8 mouse cellular contexts compared by ENCODE assay signal in genomic region chr7:67644833-67645680, GRCm38 (mm10). TPM values are rescaled to one million over a fixed set of nuclear protein-coding genes. Genes with fewer than 3 reads are reported as not detected.
DNase-seq lines count a peak whose midpoint lies in the region; ATAC-seq lines count a peak whose summit lies in the region.

Gene Lrrc28, minus strand, starts transcription at chr7:67645268.

- peak within 1 kb of the TSS; percentile 59 for H3K4me2 ChIP-seq in intestine, embryonic 14.5 days (ENCODE audit: low read length)

- no peaks in the 10 kb centered on the region; the same call in 1 of the 2 replicates for H3K36me3 ChIP-seq in intestine, embryonic 14.5 days (ENCODE audit: control insufficient read depth, insufficient read depth, low read length)

- H3K27ac ChIP-seq in intestine, embryonic 14.5 days (ENCODE audit: low read depth) = peak within 1 kb of the TSS; percentile 76

- H3K9me3 ChIP-seq in intestine, embryonic 14.5 days (ENCODE audit: control insufficient read depth, low read length) = no peaks in the 10 kb centered on the region

- H3K4me1 ChIP-seq in intestine, embryonic 14.5 days (replicated peaks; ENCODE audit: control insufficient read depth, insufficient read depth, low read length) = peaks cover 20% of the 10 kb centered on the region

- DNase-seq in adrenal gland, adult 18-20 months (ENCODE audit: low spot score in 2 of 2) = peak; percentile 96 to 98
- DNase-seq in embryo, embryonic 11 days = peak; percentile 99
- DNase-seq in gastrocnemius, postnatal 25 days = peak; percentile 99
- DNase-seq in intestine, embryonic 14.5 days (ENCODE audit: low spot score) = peak; percentile 99
- DNase-seq in left cerebral cortex, postnatal 14 days (ENCODE audit: low spot score in 2 of 2) = peak; percentile 99
- DNase-seq in mesoderm, embryonic 11.5 days (ENCODE audit: low read depth, low spot score) = peak; percentile 100
- peak; percentile 99 for DNase-seq in right cerebral cortex, postnatal 36 days (ENCODE audit: low spot score in 2 of 2)
- peak; percentile 100 for DNase-seq in yolk sac, embryonic 10.5 days (ENCODE audit: low spot score)

- intact Hi-C loops in left cerebral cortex, postnatal 14 days (cut with DNase I) = no loop called here

- no peaks in the 10 kb centered on the region for H3K27me3 ChIP-seq in intestine, embryonic 14.5 days (replicated peaks; ENCODE audit: control insufficient read depth, insufficient read depth, low read length)

- peak within 1 kb of the TSS; percentile 90 for H3K9ac ChIP-seq in intestine, embryonic 14.5 days (ENCODE audit: low read length)

- WGBS in intestine, embryonic 14.5 days = under 1% methylated on average over 55 of the region's 55 CpGs

- H3K4me3 ChIP-seq in intestine, embryonic 14.5 days (ENCODE audit: low read depth, low read length) = peak within 1 kb of the TSS; percentile 97

- peak; percentile 99 for ATAC-seq in intestine, embryonic 14.5 days (replicated peaks; ENCODE audit: low FRiP score, low TSS enrichment, low read depth)

RNA-seq across cellular contexts. Expression of gene Lrrc28, which starts in this region (rescaled TPM):
- total RNA-seq in adrenal gland, adult 18-20 months (2021) = 10 to 100 TPM; 19.5 to 20.1 TPM
- total RNA-seq in gastrocnemius, postnatal 25 days (2021) = 10 to 100 TPM; 19.2 to 25.1 TPM
- polyA plus RNA-seq in intestine, embryonic 14.5 days (2014; fragmentation: Nextera tagmentation; extraction: Ambion mirVana) = 12.4 and 14.1 TPM in 2 replicates
- total RNA-seq in left cerebral cortex, postnatal 14 days (2021) = 10 to 100 TPM; 34.1 to 34.8 TPM

Comparison
In these comparisons a context has a peak if more than half of its experiments do, and no peak if none do; other contexts are left out.
1. Peak in every context shown above with its lines: DNase-seq, ATAC-seq, H3K4me3 ChIP-seq and H3K27ac ChIP-seq.